Mouse (Mus musculus) hindbrain, postnatal 0 days (tissue): ENCODE measurements at regions not wholly inside any gene's neighbourhood (a gene's known extent, or its start where the extent isn't known, plus 50 kb on each side); places are given as distances from the start of the nearest gene placed in this dataset.
A peak's percentile ranks its signal among the peaks of the same experiment; 100 is the strongest.

ENCODE experiments used
- ATAC-seq: fragments of 200-750 bp; cut with Nextera tagmentation; 2 replicates; pipeline ENCODE4 v1.8.0; 2017; ENCODE audit warnings: mild to moderate bottlenecking, moderate TSS enrichment, moderate library complexity
- DNase-seq: peaks from one replicate; pipeline ENCODE4 v3.0.0-alpha.2; 2015; ENCODE audit warnings: low spot score
- H3K27ac ChIP-seq: fragments of 300-500 bp; sonication (generic); 2 replicates; pipeline ENCODE4 v1.5.1; 2014; ENCODE audit warnings: mild to moderate bottlenecking
- H3K27me3 ChIP-seq: fragments of 300-500 bp; sonication (generic); 2 replicates; pipeline ENCODE4 v1.6.1; 2014; ENCODE audit warnings: low read length, mixed read lengths; ENCODE audit not compliant: insufficient read depth
- H3K36me3 ChIP-seq: fragments of 300-500 bp; sonication (generic); 2 replicates; pipeline ENCODE4 v1.6.1; 2014; ENCODE audit warnings: low read length, mixed read lengths; ENCODE audit not compliant: insufficient read depth
- H3K4me1 ChIP-seq: fragments of 300-500 bp; sonication (generic); 2 replicates; pipeline ENCODE4 v1.6.1; 2014; ENCODE audit warnings: antibody characterized with exemption, low read length, mixed read lengths; ENCODE audit not compliant: insufficient read depth
- H3K4me2 ChIP-seq: fragments of 300-500 bp; sonication (generic); 2 replicates; pipeline ENCODE4 v1.6.1; 2014; ENCODE audit warnings: low read depth, mild to moderate bottlenecking, low read length, moderate library complexity, mixed read lengths
- H3K4me3 ChIP-seq: fragments of 300-500 bp; sonication (generic); 2 replicates; pipeline ENCODE4 v1.5.1; 2014; ENCODE audit warnings: low read length
- H3K9ac ChIP-seq: fragments of 300-500 bp; sonication (generic); replicated peaks from 2 replicates; pipeline ENCODE4 v1.6.1; 2014; ENCODE audit warnings: mild to moderate bottlenecking, low read length, moderate library complexity, mixed read lengths
- H3K9me3 ChIP-seq: fragments of 300-500 bp; sonication (generic); 2 replicates; pipeline ENCODE4 v1.6.1; 2016; ENCODE audit warnings: low read length, mixed read lengths
- CTCF ChIP-seq: IDR thresholded peaks from 2 replicates; pipeline ENCODE4 v1.5.1; 2016; ENCODE audit warnings: antibody characterized with exemption, control low read depth, low read depth
- WGBS: fragments of 180-500 bp; shearing (Covaris S2); extraction: QIAGEN DNeasy Blood & Tissue Kit; methylation state at CpG from one replicate; pipeline ENCODE4 v1.1.7; 2014; 5-methylcytosine and 5-hydroxymethylcytosine counted together

- H3K4me2 ChIP-seq = no peak overlapping the region
- no peak overlapping the region for H3K4me3 ChIP-seq
- no peaks in the 10 kb centered on the region for H3K36me3 ChIP-seq
- no peak for TF ChIP-seq CTCF
- no peak overlapping the region for H3K9ac ChIP-seq
- 84% methylated on average over 5 of the region's 5 CpGs for WGBS
- H3K27ac ChIP-seq = no peak overlapping the region
- H3K4me1 ChIP-seq = no peaks in the 10 kb centered on the region
- no peaks in the 10 kb centered on the region for H3K27me3 ChIP-seq
- DNase-seq (no peak), ATAC-seq (no peak)
- no peaks in the 10 kb centered on the region for H3K9me3 ChIP-seq
Observed at GRCm38 (mm10) chr13:112078088-112078487, 210.2 kb upstream of the Ankrd55 start.

- no peak overlapping the region for H3K4me3 ChIP-seq
- no peak for TF ChIP-seq CTCF
- H3K9ac ChIP-seq = no peak overlapping the region
- H3K36me3 ChIP-seq = no peaks in the 10 kb centered on the region
- no peak overlapping the region for H3K4me2 ChIP-seq
- WGBS = 84% methylated on average over 3 of the region's 3 CpGs
- H3K9me3 ChIP-seq = no peaks in the 10 kb centered on the region
- no peak for ATAC-seq
- no peak overlapping the region for H3K27ac ChIP-seq
- H3K27me3 ChIP-seq = no peaks in the 10 kb centered on the region
- no peaks in the 10 kb centered on the region for H3K4me1 ChIP-seq
- DNase-seq = no peak
Observed at GRCm38 (mm10) chr13:112081935-112082334, 206.3 kb upstream of the Ankrd55 start.

GRCm38 (mm10) chr13:112084484-112085278 lies 203.6 kb upstream of the Ankrd55 start:
- Histone ChIP-seq H3K36me3 (no peaks in the 10 kb centered on the region), H3K27me3 (no peaks in the 10 kb centered on the region), H3K27ac (no peak overlapping the region), H3K4me2 (peak overlapping the region; percentile 30; the same call in 1 of the 2 replicates), H3K4me3 (no peak overlapping the region), H3K9ac (no peak overlapping the region), H3K9me3 (no peaks in the 10 kb centered on the region), H3K4me1 (no peaks in the 10 kb centered on the region)
- ATAC-seq = no peak
- 48% methylated on average over 15 of the region's 15 CpGs for WGBS
- TF ChIP-seq CTCF = no peak
- no peak for DNase-seq

GRCm38 (mm10) chr13:112088312-112088771 lies 199.9 kb upstream of the Ankrd55 start:
- no peak for DNase-seq
- Histone ChIP-seq H3K36me3 (no peaks in the 10 kb centered on the region), H3K27ac (no peak overlapping the region), H3K4me1 (no peaks in the 10 kb centered on the region), H3K4me2 (no peak overlapping the region), H3K27me3 (no peaks in the 10 kb centered on the region), H3K4me3 (no peak overlapping the region), H3K9me3 (no peaks in the 10 kb centered on the region), H3K9ac (no peak overlapping the region)
- peak; percentile 32; the same call in 1 of the 2 replicates for ATAC-seq
- 29% methylated on average over 5 of the region's 5 CpGs for WGBS
- no peak for TF ChIP-seq CTCF

- no peaks in the 10 kb centered on the region for H3K27me3 ChIP-seq
- H3K27ac ChIP-seq = no peak overlapping the region
- no peaks in the 10 kb centered on the region for H3K36me3 ChIP-seq
- TF ChIP-seq CTCF = no peak
- H3K4me3 ChIP-seq = no peak overlapping the region
- no peaks in the 10 kb centered on the region for H3K9me3 ChIP-seq
- no peaks in the 10 kb centered on the region for H3K4me1 ChIP-seq
- H3K4me2 ChIP-seq = no peak overlapping the region
- WGBS = 77% methylated on average over 8 of the region's 8 CpGs
- no peak for ATAC-seq
- no peak for DNase-seq
- no peak overlapping the region for H3K9ac ChIP-seq
Observed at GRCm38 (mm10) chr13:112090737-112091136, 197.5 kb upstream of the Ankrd55 start.

- no peaks in the 10 kb centered on the region for H3K9me3 ChIP-seq
- no peaks in the 10 kb centered on the region for H3K27me3 ChIP-seq
- H3K9ac ChIP-seq = no peak overlapping the region
- no peak overlapping the region for H3K4me3 ChIP-seq
- DNase-seq (no peak), ATAC-seq (no peak)
- H3K27ac ChIP-seq = no peak overlapping the region
- no peak overlapping the region for H3K4me2 ChIP-seq
- 65% methylated on average over 10 of the region's 10 CpGs for WGBS
- no peaks in the 10 kb centered on the region for H3K36me3 ChIP-seq
- no peaks in the 10 kb centered on the region for H3K4me1 ChIP-seq
- no peak for TF ChIP-seq CTCF
Observed at GRCm38 (mm10) chr13:112095595-112096139, 192.6 kb upstream of the Ankrd55 start.
